Mouse (Mus musculus) CH12.LX (cell line): ENCODE data around the gene Sptb. TPM values are rescaled to one million over a fixed set of nuclear protein-coding genes. Genes with fewer than 3 reads are reported as not detected.

Experiments
- DNase-seq: peaks from one replicate; pipeline ENCODE4 v3.0.0-alpha.2; 2013; ENCODE audit errors: extremely low read depth
- H3K27ac ChIP-seq: 2 replicates; pipeline ENCODE4 v1.5.1; 2012; ENCODE audit warnings: low read depth, mild to moderate bottlenecking, control low read depth, moderate library complexity; ENCODE audit not compliant: insufficient read depth
- H3K27me3 ChIP-seq: replicated peaks from 2 replicates; pipeline ENCODE3; 2012; ENCODE audit warnings: inconsistent platforms
- H3K36me3 ChIP-seq, 2 experiments: replicated peaks in 1 of 2; 2 replicates each; pipeline versions ENCODE3 to v1.6.1; 2012; ENCODE audit warnings: inconsistent platforms in 1 of 2, low read length in 1 of 2, mild to moderate bottlenecking in 1 of 2, mixed read lengths in 1 of 2, moderate library complexity in 1 of 2; ENCODE audit not compliant: control insufficient read depth in 1 of 2, insufficient read depth in 1 of 2
- H3K4me1 ChIP-seq, 2 experiments: 2 replicates each; pipeline ENCODE4 v1.6.1; 2012; ENCODE audit warnings: inconsistent platforms in 1 of 2, moderate library complexity in 1 of 2; ENCODE audit not compliant: insufficient read depth in 2 of 2, control insufficient read depth in 1 of 2
- H3K4me2 ChIP-seq: 2 replicates; pipeline ENCODE4 v1.6.1; 2012; ENCODE audit warnings: low read depth, mild to moderate bottlenecking, control low read depth; ENCODE audit not compliant: poor library complexity, insufficient read depth, severe bottlenecking
- H3K4me3 ChIP-seq, 3 experiments: fragments of 150-350 bp in 1 of 3; sonication (generic) in 1 of 3; replicated peaks in 1 of 3; 2 replicates each; pipeline versions ENCODE3 to v1.5.1; 2011 to 2012; ENCODE audit warnings: low read depth in 2 of 3, low read length in 2 of 3, mild to moderate bottlenecking in 2 of 3, moderate library complexity in 2 of 3, control low read depth in 1 of 3, improper control_type of control experiment in 1 of 3, inconsistent platforms in 1 of 3, mixed read lengths in 1 of 3; ENCODE audit not compliant: poor library complexity in 1 of 3
- H3K79me2 ChIP-seq: replicated peaks from 2 replicates; pipeline ENCODE4 v1.6.1; 2012; ENCODE audit warnings: mild to moderate bottlenecking, moderate library complexity; ENCODE audit not compliant: control insufficient read depth, poor library complexity, insufficient read depth, severe bottlenecking; ENCODE audit errors: extremely low read depth
- H3K9ac ChIP-seq: 2 replicates; pipeline ENCODE4 v1.6.1; 2012; ENCODE audit warnings: low read depth, mild to moderate bottlenecking, control low read depth, moderate library complexity; ENCODE audit not compliant: insufficient read depth
- H3K9me3 ChIP-seq: replicated peaks from 2 replicates; pipeline ENCODE3; 2012; ENCODE audit warnings: low read length, inconsistent platforms, mixed read lengths
- BHLHE40 ChIP-seq: IDR thresholded peaks from 2 replicates; pipeline ENCODE4 v1.6.1; 2011; ENCODE audit warnings: mild to moderate bottlenecking, low read depth, low read length, improper control_type of control experiment
- E2F4 ChIP-seq: IDR thresholded peaks from 2 replicates; pipeline ENCODE4 v1.6.1; 2011; ENCODE audit warnings: low read depth, low read length, improper control_type of control experiment; ENCODE audit not compliant: insufficient replicate concordance
- IRF4 ChIP-seq: IDR thresholded peaks from 2 replicates; pipeline ENCODE4 v1.6.1; 2014; ENCODE audit warnings: low read depth, mild to moderate bottlenecking, inconsistent platforms, low read length, improper control_type of control experiment
- JUN ChIP-seq: IDR thresholded peaks from 2 replicates; pipeline ENCODE4 v1.6.1; 2011; ENCODE audit warnings: low read depth, mild to moderate bottlenecking, low read length, improper control_type of control experiment, moderate library complexity; ENCODE audit not compliant: insufficient read depth
- JUND ChIP-seq: conservative IDR thresholded peaks from 2 replicates; pipeline ENCODE4 v1.6.1; 2011; ENCODE audit warnings: low read depth, low read length, improper control_type of control experiment
- MAX ChIP-seq: IDR thresholded peaks from 2 replicates; pipeline ENCODE4 v1.6.1; 2011; ENCODE audit warnings: low read length, improper control_type of control experiment
- MAZ ChIP-seq: IDR thresholded peaks from 2 replicates; pipeline ENCODE4 v1.6.1; 2012; ENCODE audit warnings: low read depth, mild to moderate bottlenecking, inconsistent platforms, low read length, improper control_type of control experiment, moderate library complexity
- MYC ChIP-seq: IDR thresholded peaks from 2 replicates; pipeline ENCODE4 v1.6.1; 2011; ENCODE audit warnings: low read depth, mild to moderate bottlenecking, improper control_type of control experiment, low read length
- NRF1 ChIP-seq: IDR thresholded peaks from 2 replicates; pipeline ENCODE4 v1.6.1; 2014; ENCODE audit warnings: low read depth, mild to moderate bottlenecking, inconsistent platforms, low read length, improper control_type of control experiment, moderate library complexity
- RCOR1 ChIP-seq: conservative IDR thresholded peaks from 2 replicates; pipeline ENCODE4 v1.6.1; 2012; ENCODE audit warnings: low read depth, mild to moderate bottlenecking, inconsistent platforms, low read length, improper control_type of control experiment
- SMC3 ChIP-seq: IDR thresholded peaks from 2 replicates; pipeline ENCODE4 v1.6.1; 2011; ENCODE audit warnings: low read depth, low read length, improper control_type of control experiment
- UBTF ChIP-seq: IDR thresholded peaks from 2 replicates; pipeline ENCODE4 v1.6.1; 2012; ENCODE audit warnings: low read depth, mild to moderate bottlenecking, inconsistent platforms, low read length, improper control_type of control experiment, moderate library complexity
- USF2 ChIP-seq: conservative IDR thresholded peaks from 2 replicates; pipeline ENCODE4 v1.6.1; 2011; ENCODE audit warnings: low read depth, low read length, improper control_type of control experiment
- ZKSCAN1 ChIP-seq: IDR thresholded peaks from 2 replicates; pipeline ENCODE4 v1.6.1; 2012; ENCODE audit warnings: low read depth, inconsistent platforms, low read length, improper control_type of control experiment, borderline replicate concordance
- ZNF384 ChIP-seq: IDR thresholded peaks from 2 replicates; pipeline ENCODE4 v1.6.1; 2012; ENCODE audit warnings: low read depth, low read length, improper control_type of control experiment, inconsistent platforms
- dilution Hi-C: fragments of 300-500 bp; cut with MboI; formaldehyde crosslinking; loops from 2 replicates; pipeline ENCODE4 v1.14.3; 2020; ENCODE audit warnings: low sequenced_read_pairs; ENCODE audit not compliant: extremely low pct_unique_long_range_greater_than_20kb, extremely low pct_ligation_motif_present
- in situ Hi-C: fragments of 300-500 bp; cut with MboI; formaldehyde crosslinking; loops from 3 replicates; pipeline ENCODE4 v1.14.3; 2019; ENCODE audit warnings: low sequenced_read_pairs, low pct_ligation_motif_present, low pct_unique_long_range_greater_than_20kb, mixed read lengths
- polyA plus RNA-seq: library from polyadenylated mRNA; unstranded; fragments of >175 nt; gene quantifications from 2 replicates; pipeline ENCODE4 v1.2.1, GENCODE M21; 2012; ENCODE audit warnings: low read depth; ENCODE audit not compliant: insufficient read length
- total RNA-seq, 2 experiments: library from RNA; depleted of rRNA; stranded (reverse); fragments of 300-350 nt in 1 of 2; fragments of >200 nt in 1 of 2; gene quantifications; 2 replicates each; pipeline ENCODE4 v1.2.3; 2012 to 2014

Sptb gene
- total and polyA plus RNA-seq, 3 experiments, result 0.03 to 0.04 (median 0.04) TPM

DNA sequence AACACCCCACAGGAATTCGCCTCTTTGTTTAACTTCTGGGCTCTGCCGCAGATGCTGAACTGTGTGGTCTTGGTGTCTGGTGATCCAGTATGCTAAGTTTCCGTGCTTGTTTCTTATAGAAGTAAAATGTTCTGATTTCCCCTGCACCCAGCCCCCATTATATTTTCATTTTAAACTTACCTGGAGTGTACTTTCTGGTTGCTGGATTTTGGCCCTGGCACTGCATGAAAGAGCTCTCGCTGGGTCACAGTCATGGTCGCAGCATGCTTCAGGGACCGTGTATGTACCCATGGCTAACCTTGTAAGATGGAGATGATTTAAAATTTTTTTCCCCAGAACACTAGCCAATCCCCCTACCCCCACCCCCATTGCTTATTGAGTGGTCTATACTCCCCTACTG, 168.5 kb downstream of the Sptb start:
- H3K4me3 ChIP-seq, result no peak overlapping the region
- in situ Hi-C loops (no loop called here), dilution Hi-C loops (no loop called here)
- no peaks in the 10 kb centered on the region for H3K36me3 ChIP-seq
- no peaks in the 10 kb centered on the region; the same call in 1 of the 2 replicates for H3K79me2 ChIP-seq
- no peak overlapping the region for H3K27ac ChIP-seq
- DNase-seq, result no peak
- TF ChIP-seq MYC, result no peak
- no peak for TF ChIP-seq IRF4
- TF ChIP-seq USF2, result no peak
- TF ChIP-seq ZNF384, result no peak
- no peak for TF ChIP-seq SMC3
- TF ChIP-seq E2F4, result no peak
- TF ChIP-seq MAZ, result no peak
- TF ChIP-seq JUND, result no peak
- TF ChIP-seq MAX, result no peak
- no peak for TF ChIP-seq ZKSCAN1
- H3K4me2 ChIP-seq, result no peak overlapping the region
- H3K27me3 ChIP-seq, result no peaks in the 10 kb centered on the region
- H3K4me1 ChIP-seq, result peaks cover under 1 to 22% of the 10 kb centered on the region in 2 experiments
- no peak overlapping the region for H3K9ac ChIP-seq
- H3K9me3 ChIP-seq, result peaks cover 2% of the 10 kb centered on the region

DNA sequence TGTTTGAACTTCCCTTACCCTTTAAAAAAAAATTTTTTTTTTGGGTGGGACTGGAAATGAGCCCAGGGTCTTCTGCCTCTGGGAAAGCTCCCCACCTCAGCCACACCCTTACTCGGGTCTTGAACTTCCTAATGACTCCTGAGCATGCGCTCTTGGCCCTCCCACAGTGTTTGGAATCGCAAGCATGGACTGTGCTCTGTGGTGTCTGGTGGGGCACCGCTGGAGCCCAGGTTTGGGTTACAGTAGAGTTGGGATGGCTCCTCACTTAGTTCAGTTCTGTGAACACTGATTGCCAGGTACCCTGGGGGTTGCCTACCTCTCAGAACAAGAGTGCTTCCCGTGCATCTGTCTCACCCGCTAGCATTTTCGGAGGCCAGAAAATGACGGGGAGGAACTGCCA, 168.9 kb downstream of the Sptb start:
- dilution Hi-C loops, result no loop called here
- Histone ChIP-seq H3K9me3 (peaks cover 2% of the 10 kb centered on the region), H3K27me3 (peaks cover 1% of the 10 kb centered on the region), H3K4me3 (no peak overlapping the region), H3K4me1 (peaks cover 5 to 24% of the 10 kb centered on the region in 2 experiments), H3K36me3 (no peaks in the 10 kb centered on the region), H3K79me2 (peaks cover 1% of the 10 kb centered on the region; the same call in 1 of the 2 replicates), H3K4me2 (no peak overlapping the region), H3K9ac (no peak overlapping the region), H3K27ac (no peak overlapping the region)
- DNase-seq, result no peak
- in situ Hi-C loops, result no loop called here
- TF ChIP-seq RCOR1 (no peak), NRF1 (no peak), JUN (no peak), BHLHE40 (no peak), SMC3 (no peak), UBTF (no peak)
